Mouse (Mus musculus) G1E (cell line): ENCODE data around the gene Gpx4. TPM values are rescaled to one million over a fixed set of nuclear protein-coding genes. Genes with fewer than 3 reads are reported as not detected.

ENCODE experiments used
- ATAC-seq: 2 replicates; pipeline ENCODE4 v1.8.0; 2016; ENCODE audit warnings: mild to moderate bottlenecking; ENCODE audit not compliant: insufficient number of reproducible peaks, poor library complexity, low FRiP score, severe bottlenecking; ENCODE audit errors: extremely low read depth
- DNase-seq: peaks from one replicate; pipeline ENCODE4 v3.0.0; 2012; ENCODE audit warnings: low spot score
- H3K27me3 ChIP-seq: 2 replicates; pipeline ENCODE4 v1.6.1; 2012; ENCODE audit warnings: mild to moderate bottlenecking, low read length, inconsistent platforms; ENCODE audit not compliant: insufficient read depth
- H3K36me3 ChIP-seq: replicated peaks from 2 replicates; pipeline ENCODE3; 2012; ENCODE audit warnings: mild to moderate bottlenecking, inconsistent platforms
- H3K4me1 ChIP-seq: 2 replicates; pipeline ENCODE4 v1.6.1; 2012; ENCODE audit warnings: low read depth, low read length, inconsistent platforms, mixed read lengths; ENCODE audit not compliant: insufficient read depth
- H3K4me3 ChIP-seq: 2 replicates; pipeline ENCODE4 v1.5.1; 2012; ENCODE audit warnings: low read depth, mild to moderate bottlenecking, inconsistent platforms, low read length, moderate library complexity, mixed read lengths
- H3K9me3 ChIP-seq: replicated peaks from 2 replicates; pipeline ENCODE4 v1.6.1; 2012; ENCODE audit warnings: inconsistent platforms
- CTCF ChIP-seq: IDR thresholded peaks from 2 replicates; pipeline ENCODE4 v1.5.1; 2012; ENCODE audit warnings: low read depth, low read length, inconsistent platforms, mixed read lengths
- GATA1 ChIP-seq: IDR thresholded peaks from 2 replicates; pipeline ENCODE4 v1.6.1; 2012; ENCODE audit warnings: borderline replicate concordance, low read length, inconsistent platforms, mixed read lengths
- GATA2 ChIP-seq: IDR thresholded peaks from 2 replicates; pipeline ENCODE4 v1.6.1; 2012; ENCODE audit warnings: low read depth, low read length, inconsistent platforms, borderline replicate concordance
- POLR2AphosphoS5 ChIP-seq: IDR thresholded peaks from 2 replicates; pipeline ENCODE4 v1.6.1; 2012; ENCODE audit warnings: low read depth, low read length, inconsistent platforms; ENCODE audit not compliant: insufficient replicate concordance
- TAL1 ChIP-seq: conservative IDR thresholded peaks from 2 replicates; pipeline ENCODE4 v1.6.1; 2012; ENCODE audit warnings: low read depth, low read length, inconsistent platforms, mixed read lengths
- polyA plus RNA-seq: library from polyadenylated mRNA; stranded (reverse); fragments of >175 nt; gene quantifications from 2 replicates; pipeline ENCODE4 v1.2.3, GENCODE M21; 2012
- total RNA-seq, 2 experiments: library from RNA; stranded (forward) in 1 of 2; stranded (reverse) in 1 of 2; fragments of 200-1000 nt in 1 of 2; fragments of >200 nt in 1 of 2; fragmentation: Nextera tagmentation in 1 of 2; gene quantifications; 2 replicates each; pipeline ENCODE4 v1.2.3; 2014 to 2017

Gene Gpx4
- total and polyA plus RNA-seq, 3 experiments = 290 to 1,138 (median 808) TPM

- no peak overlapping the region for H3K4me3 ChIP-seq
- peaks cover 92% of the 10 kb centered on the region for H3K36me3 ChIP-seq
- H3K27me3 ChIP-seq = no peaks in the 10 kb centered on the region
- ATAC-seq (no peak), DNase-seq (no peak)
- TF ChIP-seq TAL1 (no peak), GATA1 (no peak), GATA2 (no peak), POLR2AphosphoS5 (no peak), CTCF (no peak)
- H3K9me3 ChIP-seq = no peaks in the 10 kb centered on the region
- H3K4me1 ChIP-seq = peaks cover 87% of the 10 kb centered on the region
Observed at GRCm38 (mm10) chr10:80022164-80022563, 24.8 kb upstream of the Gpx4 start.

- Histone ChIP-seq H3K9me3 (no peaks in the 10 kb centered on the region), H3K4me3 (no peak overlapping the region), H3K27me3 (no peaks in the 10 kb centered on the region), H3K4me1 (peaks cover 89% of the 10 kb centered on the region), H3K36me3 (peaks cover 96% of the 10 kb centered on the region)
- no peak for DNase-seq
- TF ChIP-seq GATA2 (no peak), TAL1 (no peak), GATA1 (no peak), POLR2AphosphoS5 (no peak), CTCF (no peak)
- ATAC-seq = no peak
Observed at GRCm38 (mm10) chr10:80022806-80023205, 24.2 kb upstream of the Gpx4 start.

- DNase-seq (no peak), ATAC-seq (no peak)
- no peak overlapping the region for H3K4me3 ChIP-seq
- no peaks in the 10 kb centered on the region for H3K27me3 ChIP-seq
- TF ChIP-seq POLR2AphosphoS5 (no peak), CTCF (no peak), TAL1 (no peak), GATA1 (no peak), GATA2 (no peak)
- no peaks in the 10 kb centered on the region for H3K9me3 ChIP-seq
- peaks cover 100% of the 10 kb centered on the region for H3K36me3 ChIP-seq
- peaks cover 92% of the 10 kb centered on the region for H3K4me1 ChIP-seq
Observed at GRCm38 (mm10) chr10:80023758-80024157, 23.2 kb upstream of the Gpx4 start.

- H3K36me3 ChIP-seq = peaks cover 100% of the 10 kb centered on the region
- ATAC-seq (no peak), DNase-seq (no peak)
- no peaks in the 10 kb centered on the region for H3K27me3 ChIP-seq
- peaks cover 86% of the 10 kb centered on the region for H3K4me1 ChIP-seq
- H3K4me3 ChIP-seq = no peak overlapping the region; the same call in 1 of the 2 replicates
- no peaks in the 10 kb centered on the region for H3K9me3 ChIP-seq
- TF ChIP-seq GATA2 (no peak), TAL1 (no peak), GATA1 (no peak), CTCF (no peak), POLR2AphosphoS5 (no peak)
Observed at GRCm38 (mm10) chr10:80024229-80025043, 22.5 kb upstream of the Gpx4 start.

- no peak for TF ChIP-seq CTCF
- no peak for TF ChIP-seq GATA2
- TF ChIP-seq GATA1 = no peak
- no peak for TF ChIP-seq TAL1
- no peak for TF ChIP-seq POLR2AphosphoS5
- Histone ChIP-seq H3K4me3 (no peak overlapping the region), H3K4me1 (peaks cover 80% of the 10 kb centered on the region)
Observed at GRCm38 (mm10) chr10:80025044-80025347, 22.0 kb upstream of the Gpx4 start.

GRCm38 (mm10) chr10:80025463-80025862, 21.5 kb upstream of the Gpx4 start:
- TF ChIP-seq TAL1 (no peak), CTCF (no peak), POLR2AphosphoS5 (no peak), GATA2 (no peak), GATA1 (no peak)
- Histone ChIP-seq H3K4me1 (peaks cover 80% of the 10 kb centered on the region), H3K9me3 (no peaks in the 10 kb centered on the region), H3K36me3 (peaks cover 99% of the 10 kb centered on the region), H3K4me3 (no peak overlapping the region), H3K27me3 (no peaks in the 10 kb centered on the region)
- no peak for ATAC-seq
- no peak for DNase-seq

More at GRCm38 (mm10) chr10:80025044-80025347, 22.0 kb upstream of the Gpx4 start:
- no peak for ATAC-seq
- H3K27me3 ChIP-seq = no peaks in the 10 kb centered on the region
- no peaks in the 10 kb centered on the region for H3K9me3 ChIP-seq
- DNase-seq = no peak
- H3K36me3 ChIP-seq = peaks cover 99% of the 10 kb centered on the region
